Mouse (Mus musculus) hindbrain, embryonic 16.5 days (tissue): ENCODE data around the gene Mtln. TPM values are rescaled to one million over a fixed set of nuclear protein-coding genes. Genes with fewer than 3 reads are reported as not detected.
A peak's percentile ranks its signal among the peaks of the same experiment; 100 is the strongest.

ENCODE experiments used
- ATAC-seq: fragments of 200-750 bp; cut with Nextera tagmentation; 2 replicates; pipeline ENCODE4 v1.8.0; 2017; ENCODE audit warnings: moderate TSS enrichment, moderate library complexity
- H3K27ac ChIP-seq: fragments of 300-500 bp; sonication (generic); 2 replicates; pipeline ENCODE4 v1.5.1; 2014; ENCODE audit warnings: low read depth, mild to moderate bottlenecking, control low read depth, low read length, moderate library complexity
- H3K27me3 ChIP-seq: fragments of 300-500 bp; sonication (generic); replicated peaks from 2 replicates; pipeline ENCODE4 v1.6.1; 2014; ENCODE audit warnings: low read length; ENCODE audit not compliant: control insufficient read depth, insufficient read depth
- H3K36me3 ChIP-seq: fragments of 300-500 bp; sonication (generic); 2 replicates; pipeline ENCODE4 v1.6.1; 2014; ENCODE audit warnings: mild to moderate bottlenecking, low read length, moderate library complexity, mixed read lengths; ENCODE audit not compliant: control insufficient read depth, insufficient read depth
- H3K4me1 ChIP-seq: fragments of 300-500 bp; sonication (generic); 2 replicates; pipeline ENCODE4 v1.6.1; 2014; ENCODE audit warnings: low read depth, low read length; ENCODE audit not compliant: control insufficient read depth, insufficient read depth
- H3K4me2 ChIP-seq: fragments of 300-500 bp; sonication (generic); 2 replicates; pipeline ENCODE4 v1.6.1; 2014; ENCODE audit warnings: mild to moderate bottlenecking, low read length, control low read depth, moderate library complexity
- H3K4me3 ChIP-seq: fragments of 300-500 bp; sonication (generic); 2 replicates; pipeline ENCODE4 v1.5.1; 2014; ENCODE audit warnings: mild to moderate bottlenecking, low read length, control low read depth, moderate library complexity
- H3K9ac ChIP-seq: fragments of 300-500 bp; sonication (generic); 2 replicates; pipeline ENCODE4 v1.6.1; 2014; ENCODE audit warnings: low read depth, mild to moderate bottlenecking, control low read depth, low read length, moderate library complexity
- H3K9me3 ChIP-seq: fragments of 300-500 bp; sonication (generic); 2 replicates; pipeline ENCODE4 v1.6.1; 2014; ENCODE audit warnings: mild to moderate bottlenecking, low read length, moderate library complexity; ENCODE audit not compliant: control insufficient read depth
- WGBS: fragments of 180-500 bp; shearing (Covaris S2); extraction: QIAGEN DNeasy Blood & Tissue Kit; methylation state at CpG from one replicate; pipeline ENCODE4 v1.1.7; 2014; 5-methylcytosine and 5-hydroxymethylcytosine counted together
- polyA plus RNA-seq: library from polyadenylated mRNA; unstranded; fragments of >200 nt; fragmentation: Nextera tagmentation; extraction: Ambion mirVana; gene quantifications from 2 replicates; pipeline ENCODE4 v1.2.1, GENCODE M21; 2015

Gene Mtln
- 44.5 and 58.5 TPM in 2 replicates for polyA plus RNA-seq

DNA sequence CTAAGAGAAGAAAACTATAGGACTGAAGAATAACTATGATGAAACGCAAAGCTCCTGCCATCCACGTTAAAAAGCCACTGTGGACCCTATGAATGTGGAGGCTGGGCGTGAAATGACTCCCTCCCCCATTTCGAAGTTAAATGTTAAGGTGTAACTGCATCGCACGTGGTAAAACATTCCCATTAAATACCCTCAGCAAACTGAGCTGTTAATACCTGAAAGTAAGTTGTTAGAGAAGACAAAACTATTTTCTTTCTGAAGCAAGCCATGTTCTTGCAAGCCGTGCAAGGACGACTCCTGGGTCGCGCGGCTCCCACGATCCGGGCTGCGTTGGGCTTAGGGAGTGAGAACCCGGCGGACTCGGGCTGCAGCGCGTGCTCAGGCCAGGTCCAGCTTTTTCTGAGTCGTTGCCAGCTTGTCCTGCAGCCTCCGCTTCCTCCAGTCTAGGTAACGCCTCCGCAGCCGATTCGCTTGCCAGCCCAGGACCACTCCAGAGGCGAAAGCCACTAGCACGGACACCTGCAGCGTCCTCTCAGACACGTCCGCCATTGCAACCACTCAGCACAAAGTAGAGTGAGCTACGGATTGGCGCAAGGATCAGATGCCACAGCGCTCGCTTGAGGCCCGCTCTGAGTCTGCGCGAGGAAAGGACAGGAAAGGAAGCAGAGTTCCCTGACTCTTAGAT is at the start of gene Mtln:
Gene Mtln (minus strand): TSS at position 570 of the 685 bp plus-strand sequence.
- H3K4me2 ChIP-seq: peak within 1 kb of the TSS; percentile 74
- H3K4me1 ChIP-seq: peaks cover 21% of the 10 kb centered on the region
- no peaks in the 10 kb centered on the region for H3K27me3 ChIP-seq
- peak within 1 kb of the TSS; percentile 86 for H3K4me3 ChIP-seq
- WGBS: 1% methylated on average over 37 of the region's 37 CpGs
- peak within 1 kb of the TSS; percentile 85 for H3K9ac ChIP-seq
- no peaks in the 10 kb centered on the region for H3K9me3 ChIP-seq
- peak; percentile 97 for ATAC-seq
- no peaks in the 10 kb centered on the region for H3K36me3 ChIP-seq
- peak within 1 kb of the TSS; percentile 94 for H3K27ac ChIP-seq

GRCm38 (mm10) chr2:127841402-127841801 is 49.1 kb upstream of the Mtln start:
- no peaks in the 10 kb centered on the region for H3K36me3 ChIP-seq
- ATAC-seq: no peak
- no peak overlapping the region for H3K4me3 ChIP-seq
- H3K27me3 ChIP-seq: peaks cover 10% of the 10 kb centered on the region; the same call in 1 of the 2 replicates
- no peaks in the 10 kb centered on the region for H3K4me1 ChIP-seq
- H3K9ac ChIP-seq: no peak overlapping the region
- no peak overlapping the region for H3K4me2 ChIP-seq
- WGBS: 89% methylated on average over 1 of the region's 1 CpGs
- H3K27ac ChIP-seq: no peak overlapping the region
- H3K9me3 ChIP-seq: no peaks in the 10 kb centered on the region

- H3K27me3 ChIP-seq: peaks cover 10% of the 10 kb centered on the region; the same call in 1 of the 2 replicates
- H3K9me3 ChIP-seq: no peaks in the 10 kb centered on the region
- H3K9ac ChIP-seq: no peak overlapping the region
- no peak overlapping the region for H3K4me3 ChIP-seq
- no peak overlapping the region for H3K4me2 ChIP-seq
- WGBS: 13% methylated on average over 11 of the region's 11 CpGs
- H3K36me3 ChIP-seq: no peaks in the 10 kb centered on the region
- no peaks in the 10 kb centered on the region for H3K4me1 ChIP-seq
- no peak for ATAC-seq
- no peak overlapping the region for H3K27ac ChIP-seq
Observed at GRCm38 (mm10) chr2:127839425-127839824, 47.1 kb upstream of the Mtln start.

GRCm38 (mm10) chr2:127838576-127838975 is 46.3 kb upstream of the Mtln start, which contains the start of gene Acoxl:
TSS of gene Acoxl (plus strand) at chr2:127838876.
- 79% methylated on average over 7 of the region's 7 CpGs for WGBS

GRCm38 (mm10) chr2:127832833-127833190 is 40.5 kb upstream of the Mtln start:
- Histone ChIP-seq H3K36me3 (no peaks in the 10 kb centered on the region), H3K4me1 (peaks cover 7% of the 10 kb centered on the region), H3K4me3 (no peak overlapping the region), H3K27me3 (no peaks in the 10 kb centered on the region; the same call in 1 of the 2 replicates), H3K27ac (no peak overlapping the region), H3K9me3 (no peaks in the 10 kb centered on the region), H3K9ac (no peak overlapping the region), H3K4me2 (no peak overlapping the region)
- WGBS: 18% methylated on average over 2 of the region's 2 CpGs
- no peak for ATAC-seq

More at GRCm38 (mm10) chr2:127838576-127838975, 46.3 kb upstream of the Mtln start, which contains the start of gene Acoxl:
- no peak within 1 kb of the TSS for H3K4me3 ChIP-seq
- no peaks in the 10 kb centered on the region for H3K4me1 ChIP-seq
- H3K9ac ChIP-seq: no peak within 1 kb of the TSS
- H3K9me3 ChIP-seq: no peaks in the 10 kb centered on the region
- no peak within 1 kb of the TSS for H3K27ac ChIP-seq
- no peaks in the 10 kb centered on the region for H3K36me3 ChIP-seq
- peaks cover 10% of the 10 kb centered on the region; the same call in 1 of the 2 replicates for H3K27me3 ChIP-seq
- H3K4me2 ChIP-seq: no peak within 1 kb of the TSS
- ATAC-seq: no peak

DNA sequence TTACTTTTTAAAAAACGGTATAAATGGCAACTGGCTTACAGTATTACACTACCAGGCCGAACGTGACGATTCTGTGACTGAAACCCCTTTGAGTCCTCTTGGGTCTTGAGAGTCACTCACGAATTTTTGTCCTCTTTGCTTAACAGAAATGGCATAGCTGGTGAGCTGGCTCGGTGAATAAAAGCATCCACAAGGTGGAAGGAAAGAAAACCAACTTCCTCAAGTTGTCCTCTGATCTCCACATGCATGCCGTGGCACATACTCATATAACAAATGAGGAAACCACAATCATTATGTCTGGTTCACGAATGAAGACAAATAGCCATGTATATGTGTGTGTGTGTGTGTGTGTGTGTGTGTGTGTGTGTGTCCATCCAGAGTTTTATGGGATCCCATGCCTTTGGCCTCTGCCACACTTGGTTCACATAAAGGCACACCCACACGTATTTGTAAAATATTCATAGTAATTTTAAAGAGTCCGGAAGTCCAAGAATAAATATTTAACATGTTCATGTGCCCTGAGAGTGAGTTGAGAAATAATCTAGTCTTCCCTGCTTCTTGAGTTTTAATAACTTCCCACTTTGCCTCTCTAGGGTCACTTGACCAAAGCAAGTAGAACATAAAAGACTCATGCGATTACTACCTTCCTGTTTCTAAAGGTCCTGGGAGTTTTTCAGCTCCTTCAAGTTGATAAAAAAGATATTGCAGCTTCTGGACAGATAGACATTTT is 40.0 kb upstream of the Mtln start:
- Histone ChIP-seq H3K27ac (peak overlapping the region; percentile 66), H3K4me2 (peak overlapping the region; percentile 96), H3K4me3 (peak overlapping the region; percentile 54), H3K9ac (peak overlapping the region; percentile 65), H3K9me3 (no peaks in the 10 kb centered on the region), H3K36me3 (no peaks in the 10 kb centered on the region), H3K27me3 (no peaks in the 10 kb centered on the region), H3K4me1 (peaks cover 7% of the 10 kb centered on the region)
- WGBS: 35% methylated on average over 11 of the region's 11 CpGs
- ATAC-seq: no peak

GRCm38 (mm10) chr2:127831401-127832102 is 39.3 kb upstream of the Mtln start, which contains the start of gene Bub1:
TSS of gene Bub1 (minus strand) at chr2:127831865.
- WGBS: under 1% methylated on average over 56 of the region's 56 CpGs
- no peaks in the 10 kb centered on the region for H3K36me3 ChIP-seq
- no peaks in the 10 kb centered on the region for H3K9me3 ChIP-seq
- H3K4me3 ChIP-seq: peak within 1 kb of the TSS; percentile 54
- H3K27ac ChIP-seq: peak within 1 kb of the TSS; percentile 66
- H3K4me2 ChIP-seq: peak within 1 kb of the TSS; percentile 96
- H3K4me1 ChIP-seq: peaks cover 7% of the 10 kb centered on the region
- peak; percentile 100 for ATAC-seq
- H3K27me3 ChIP-seq: no peaks in the 10 kb centered on the region
- H3K9ac ChIP-seq: peak within 1 kb of the TSS; percentile 65

DNA sequence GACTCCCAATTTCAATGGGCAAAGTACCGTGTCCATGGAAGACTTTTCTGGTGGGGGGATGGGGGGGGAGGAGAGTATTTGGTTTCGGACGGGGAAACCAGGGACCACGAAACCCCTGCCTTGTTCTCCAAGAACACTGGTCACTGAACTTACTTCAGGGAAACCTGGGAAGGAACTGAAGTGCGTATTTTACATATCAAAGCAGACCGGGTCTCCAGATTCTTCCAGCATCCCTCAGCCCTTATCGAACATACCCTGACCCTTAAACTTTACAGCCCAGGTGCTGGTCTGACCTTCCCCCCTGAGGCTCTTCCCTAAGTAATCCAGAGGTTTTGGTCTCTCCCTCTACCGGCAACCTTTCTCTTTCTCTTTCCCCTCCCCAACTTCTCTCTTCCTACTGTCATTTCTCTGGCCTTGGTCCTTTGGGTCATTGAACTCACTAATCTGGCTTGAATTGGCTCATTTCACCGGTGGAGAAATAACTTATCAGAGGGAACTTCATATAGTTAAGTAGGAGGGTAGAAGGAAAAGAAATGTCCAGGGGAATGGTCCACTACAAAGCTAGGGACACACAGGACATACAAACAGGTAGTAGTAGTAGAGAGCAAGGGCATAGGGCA is 2.5 kb downstream of the Mtln start:
- no peaks in the 10 kb centered on the region for H3K27me3 ChIP-seq
- ATAC-seq: no peak
- peaks cover 21% of the 10 kb centered on the region for H3K4me1 ChIP-seq
- peak overlapping the region; percentile 78 for H3K4me2 ChIP-seq
- no peaks in the 10 kb centered on the region for H3K36me3 ChIP-seq
- H3K9ac ChIP-seq: peak overlapping the region; percentile 74
- no peak overlapping the region; the same call in 1 of the 2 replicates for H3K4me3 ChIP-seq
- no peak overlapping the region for H3K27ac ChIP-seq
- WGBS: 22% methylated on average over 9 of the region's 9 CpGs
- no peaks in the 10 kb centered on the region for H3K9me3 ChIP-seq
